Mouse (Mus musculus): ENCODE results near the gene Mst1r.
A peak's percentile ranks its signal among the peaks of the same experiment; 100 is the strongest.

Gene Mst1r

DNA sequence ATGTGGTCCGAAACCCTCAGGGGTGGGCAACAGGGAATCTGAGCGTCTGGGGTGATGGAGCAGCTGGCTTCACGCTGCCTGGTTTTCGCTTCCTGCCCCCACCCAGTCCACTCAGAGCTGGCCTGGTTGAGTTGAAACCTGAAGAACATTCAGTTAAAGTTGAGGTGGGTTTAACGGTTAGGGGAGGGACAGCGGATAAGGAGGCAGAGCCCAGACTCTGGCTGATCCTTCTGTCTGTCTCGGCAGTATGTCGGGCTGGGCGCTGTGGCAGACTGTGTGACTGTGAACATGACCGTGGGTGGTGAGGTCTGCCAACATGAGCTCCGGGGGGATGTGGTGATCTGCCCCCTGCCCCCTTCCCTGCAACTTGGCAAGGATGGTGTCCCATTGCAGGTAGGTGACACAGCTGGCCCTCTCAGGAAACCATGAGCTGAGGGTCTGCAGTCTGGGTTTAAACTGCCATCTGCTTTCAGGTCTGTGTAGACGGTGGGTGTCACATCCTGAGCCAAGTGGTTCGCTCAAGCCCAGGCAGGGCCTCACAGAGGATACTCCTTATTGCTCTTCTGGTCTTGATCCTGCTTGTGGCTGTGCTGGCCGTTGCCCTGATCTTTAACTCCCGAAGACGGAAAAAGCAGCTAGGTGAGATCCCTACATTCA lies 8.2 kb downstream of the Mst1r start:
- no peak for DNase-seq (ENCODE audit: low read depth, low spot score)

DNA sequence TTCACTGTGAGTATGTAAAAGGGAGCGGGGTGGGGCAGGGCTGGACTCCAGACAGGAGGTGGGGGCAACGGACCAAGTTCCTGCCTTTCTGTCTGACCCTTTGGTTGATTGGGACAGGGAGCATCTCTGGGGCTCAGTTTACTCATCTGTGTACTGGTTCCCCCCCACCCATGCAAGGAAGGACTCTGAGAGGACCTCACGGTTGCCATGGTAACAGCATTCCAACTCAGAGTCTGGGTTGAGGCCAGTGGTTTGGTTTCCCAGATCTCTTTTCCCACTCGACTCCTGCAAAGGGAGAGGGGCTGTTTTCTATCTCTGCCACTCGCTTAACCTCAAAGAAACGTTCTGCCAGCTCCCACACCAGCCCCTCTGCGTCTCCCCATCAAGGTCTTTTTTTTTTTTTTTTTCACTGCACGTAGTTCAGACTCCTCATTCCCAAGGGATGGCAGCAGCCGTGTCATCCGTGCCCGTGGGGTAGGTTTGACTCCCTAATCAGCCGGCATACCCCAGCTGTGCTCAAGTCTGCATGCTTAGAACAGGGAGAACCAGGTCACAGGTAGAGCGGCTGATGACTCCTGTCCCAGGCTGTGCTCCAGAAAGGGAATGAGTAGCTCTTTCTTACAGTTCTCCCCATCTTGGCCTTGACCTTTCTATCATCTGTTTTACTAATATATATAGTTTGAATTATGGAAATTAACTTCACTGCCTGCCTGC lies 11.4 kb downstream of the Mst1r start:
- DNase-seq (ENCODE audit: low read depth, low spot score): no peak

DNA sequence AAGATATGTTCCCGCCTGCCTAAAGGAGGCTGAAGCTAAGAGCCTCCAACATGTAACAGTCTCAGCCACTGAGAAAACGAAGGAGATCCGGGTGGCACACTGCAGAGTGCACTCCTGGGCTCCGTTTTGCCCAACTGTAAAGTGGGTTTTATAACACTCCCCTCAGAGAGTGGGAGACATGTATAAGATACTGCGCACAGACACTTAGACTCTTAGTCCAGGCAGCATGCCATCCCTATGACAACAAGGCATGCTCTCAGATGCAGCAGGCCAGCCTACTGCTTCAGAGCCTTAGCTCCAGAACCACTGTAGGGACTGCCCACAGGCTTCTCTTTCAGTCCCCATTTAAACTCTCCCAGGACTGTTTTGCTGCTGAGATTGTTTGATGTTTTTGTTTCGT lies 12.2 kb downstream of the Mst1r start:
- DNase-seq (ENCODE audit: low read depth, low spot score): no peak

DNA sequence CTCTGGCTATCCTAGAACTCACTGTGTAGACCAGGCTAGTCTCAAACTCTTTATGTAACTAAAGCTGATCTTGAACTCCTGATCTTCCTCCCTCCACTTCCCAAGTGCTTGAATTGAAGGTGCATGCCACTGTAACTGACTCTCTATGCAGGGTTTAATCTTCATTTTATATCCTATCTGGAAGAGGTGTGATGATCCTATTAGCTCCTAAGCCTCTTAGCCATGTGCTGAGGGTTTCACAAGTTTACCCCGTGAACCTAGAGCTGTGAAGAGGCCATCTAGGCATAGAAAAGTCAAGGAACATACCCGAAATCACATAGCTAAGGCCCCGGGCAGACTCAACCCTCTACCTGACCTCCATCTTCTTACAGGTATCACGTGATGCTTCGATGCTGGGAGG lies 12.8 kb downstream of the Mst1r start:
- DNase-seq (ENCODE audit: low read depth, low spot score): no peak

DNA sequence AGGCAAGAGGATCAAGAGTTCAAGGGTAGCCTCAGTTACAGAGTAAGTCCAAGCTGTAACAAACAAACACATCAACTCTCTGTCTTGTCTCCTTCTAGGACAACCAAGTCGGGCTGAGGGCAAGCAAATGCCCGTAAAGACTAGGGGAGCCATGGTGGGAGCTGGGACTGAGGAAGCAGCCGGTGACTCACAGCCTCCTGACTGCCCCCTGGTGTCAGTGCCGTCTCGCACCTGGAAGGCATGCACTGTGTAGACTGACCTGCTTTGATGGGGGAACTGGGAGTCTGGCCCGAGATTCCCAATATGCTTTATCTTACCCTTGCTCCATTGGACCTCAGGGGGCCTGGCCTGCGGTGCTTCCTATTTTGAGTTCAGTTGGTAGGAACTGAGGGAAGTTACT lies 16.3 kb downstream of the Mst1r start:
- DNase-seq (ENCODE audit: low read depth, low spot score): peak; percentile 58

DNA sequence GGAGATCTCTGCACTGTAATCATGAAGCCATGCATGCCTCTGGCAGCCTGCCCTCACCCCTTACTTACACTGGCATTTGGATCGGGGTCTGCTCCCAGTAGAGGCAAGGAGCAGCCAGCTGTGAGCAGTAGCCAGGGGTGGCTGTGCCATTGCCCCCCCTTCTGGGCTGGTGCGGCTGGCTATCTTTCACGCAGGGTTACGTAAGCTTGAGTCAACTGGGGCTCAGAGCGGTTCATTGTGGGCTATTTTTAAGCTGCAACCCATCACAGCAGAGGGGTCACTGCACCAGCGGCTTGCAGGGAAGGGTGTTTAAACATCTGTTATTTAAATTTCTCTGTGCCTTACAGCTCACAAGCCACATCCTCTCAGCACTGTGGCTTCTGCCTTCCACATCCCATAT lies 17.3 kb downstream of the Mst1r start:
- DNase-seq (ENCODE audit: low read depth, low spot score): no peak

DNA sequence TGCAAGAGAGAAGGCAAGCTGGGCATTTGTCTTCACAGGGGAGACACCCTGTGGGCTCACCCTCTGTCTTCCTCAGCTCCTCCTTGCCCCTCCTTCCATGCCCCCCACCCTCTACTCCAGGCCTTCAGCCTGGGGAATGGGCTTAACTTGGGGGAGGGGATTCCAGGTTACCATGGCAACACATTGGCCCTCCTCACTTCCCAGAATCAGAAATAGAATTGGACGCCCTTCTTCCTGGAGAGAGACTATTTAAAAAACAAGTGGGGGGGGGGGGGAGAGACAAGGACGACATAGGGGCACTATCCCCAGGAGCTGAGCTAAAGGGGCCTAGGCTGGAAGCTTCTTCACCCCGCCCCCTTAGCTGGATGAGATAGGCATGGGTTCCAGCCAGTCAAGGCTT lies 18.6 kb downstream of the Mst1r start:
- DNase-seq (ENCODE audit: low read depth, low spot score): no peak

DNA sequence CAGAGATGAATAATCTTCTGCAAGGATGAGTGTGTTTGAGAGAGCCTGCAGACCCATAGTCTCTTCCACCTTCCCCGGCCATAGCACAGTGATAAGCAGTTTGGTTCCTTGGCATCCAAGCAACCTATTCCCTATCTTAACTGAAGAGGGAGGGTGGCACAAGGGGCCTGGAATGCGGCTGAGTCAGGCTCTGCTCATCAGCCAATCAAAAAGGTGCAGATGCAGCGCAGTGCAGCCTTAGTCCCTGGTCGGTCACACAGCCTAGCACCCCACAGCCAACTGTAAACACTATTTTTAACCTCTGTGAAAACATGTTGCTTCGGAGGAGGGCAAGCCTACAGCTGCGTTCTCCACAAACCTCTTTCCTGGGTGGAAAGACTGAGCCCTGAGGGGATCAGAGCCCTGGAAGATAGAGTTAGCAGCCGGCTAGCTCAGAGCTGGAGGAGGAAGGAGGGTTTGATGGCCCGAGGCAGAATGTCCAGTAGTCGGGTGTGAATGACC lies 20.3 kb downstream of the Mst1r start:
- DNase-seq (ENCODE audit: low read depth, low spot score): no peak

DNA sequence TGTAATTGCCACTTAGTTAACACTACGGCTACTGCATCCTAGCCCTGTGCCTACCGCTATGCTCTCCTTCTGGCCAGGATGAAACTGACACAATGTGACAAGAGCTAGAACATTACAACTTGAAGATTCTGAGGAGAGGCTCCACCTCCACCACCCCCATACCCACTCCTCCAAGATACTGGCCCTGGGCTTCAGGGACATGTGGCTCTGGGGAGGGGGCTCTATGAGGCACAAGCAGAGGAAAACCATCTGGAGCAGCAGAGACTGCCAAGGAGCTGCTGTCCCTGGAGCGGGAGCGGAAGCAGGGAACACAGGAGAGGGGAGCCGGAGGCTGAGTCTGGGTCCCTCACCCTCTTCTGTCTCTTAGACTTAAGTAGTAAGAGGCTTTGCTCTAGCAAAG lies 21.1 kb downstream of the Mst1r start:
- DNase-seq (ENCODE audit: low read depth, low spot score): no peak

DNA sequence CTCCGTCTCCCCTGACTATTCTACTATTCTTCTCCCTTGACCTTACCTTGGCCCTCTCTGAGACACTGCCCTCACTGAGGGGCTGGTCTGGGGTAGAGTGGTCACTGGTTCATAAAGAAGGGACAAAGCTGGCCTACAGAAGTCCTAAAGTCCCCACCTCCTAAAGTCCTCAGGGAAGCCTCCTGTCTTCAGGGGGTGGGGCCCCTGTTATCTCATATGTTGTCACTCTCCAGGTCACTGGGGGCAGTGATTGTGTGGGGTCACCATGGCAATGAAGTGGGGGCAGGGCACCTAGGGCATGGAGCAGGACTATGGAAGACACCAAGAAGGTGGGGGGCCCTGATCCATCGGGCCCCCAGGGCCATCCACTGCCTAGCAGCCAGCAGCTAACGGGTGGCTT lies 21.5 kb downstream of the Mst1r start, which contains the start of gene Actl11:
Gene Actl11 (plus strand): TSS at position 301 of the 400 bp plus-strand sequence.
- DNase-seq (ENCODE audit: low read depth, low spot score): no peak

DNA sequence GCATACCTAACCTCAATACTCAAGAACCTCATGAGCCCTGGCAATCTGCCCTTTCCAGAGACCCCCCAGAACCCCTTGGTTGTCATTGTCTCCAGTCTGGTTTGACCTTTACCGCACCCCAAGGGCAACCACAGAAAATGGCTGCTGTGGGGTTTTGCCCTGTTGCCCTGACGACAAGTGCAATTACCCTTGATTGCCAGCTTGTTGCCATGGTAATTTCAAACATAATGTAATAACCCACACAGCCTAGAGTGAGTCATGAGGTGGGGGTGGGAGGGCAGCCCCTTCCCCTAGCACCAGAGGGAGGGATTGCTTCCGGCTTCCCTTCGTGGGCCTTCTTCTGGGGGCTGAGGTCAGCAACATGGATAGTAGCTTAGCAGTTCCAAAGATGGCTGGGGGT lies 25.5 kb downstream of the Mst1r start:
- DNase-seq (ENCODE audit: low read depth, low spot score): no peak

DNA sequence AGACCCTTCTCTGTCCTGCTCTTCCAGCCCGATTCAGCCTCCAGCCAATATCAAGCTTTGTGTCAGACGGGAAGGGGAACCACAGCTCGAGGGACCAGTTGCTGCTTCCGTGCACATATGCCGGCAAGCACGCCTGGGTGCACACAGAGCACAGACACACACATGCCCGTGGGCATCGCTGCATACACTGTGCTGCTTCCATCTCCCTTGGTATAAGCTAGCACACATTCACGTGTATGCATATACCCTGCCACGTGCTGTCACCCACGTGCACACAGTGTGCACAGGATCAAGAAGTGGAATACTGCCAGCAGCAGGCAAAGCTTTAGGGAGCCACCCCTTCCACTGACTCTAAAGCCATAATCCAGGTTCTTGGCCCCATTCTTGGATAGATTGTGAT lies 27.5 kb downstream of the Mst1r start:
- no peak for DNase-seq (ENCODE audit: low read depth, low spot score)

DNA sequence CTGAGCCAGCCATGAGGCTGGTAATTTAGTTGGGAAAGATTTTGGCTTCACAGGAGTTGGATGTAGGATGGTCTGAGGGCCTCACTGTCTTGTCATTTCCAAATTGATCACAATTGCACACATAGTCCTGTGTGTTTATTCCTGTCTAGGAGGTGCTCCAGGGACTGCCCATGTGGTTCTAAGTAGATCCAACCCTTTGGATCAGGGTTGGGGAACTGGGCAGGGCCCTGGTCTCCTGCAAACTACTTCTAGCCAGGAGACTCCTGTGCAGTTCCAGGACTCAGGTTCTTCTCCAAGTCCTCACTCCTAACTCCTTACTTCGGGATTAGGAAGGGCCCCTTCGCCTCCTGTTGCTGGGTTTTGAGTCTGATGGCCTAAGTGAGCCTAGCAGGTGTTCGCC lies 28.7 kb downstream of the Mst1r start, which contains the start of gene Camkv:
Gene Camkv (plus strand): TSS at position 301 of the 400 bp plus-strand sequence.
- no peak for DNase-seq (ENCODE audit: low read depth, low spot score)

DNA sequence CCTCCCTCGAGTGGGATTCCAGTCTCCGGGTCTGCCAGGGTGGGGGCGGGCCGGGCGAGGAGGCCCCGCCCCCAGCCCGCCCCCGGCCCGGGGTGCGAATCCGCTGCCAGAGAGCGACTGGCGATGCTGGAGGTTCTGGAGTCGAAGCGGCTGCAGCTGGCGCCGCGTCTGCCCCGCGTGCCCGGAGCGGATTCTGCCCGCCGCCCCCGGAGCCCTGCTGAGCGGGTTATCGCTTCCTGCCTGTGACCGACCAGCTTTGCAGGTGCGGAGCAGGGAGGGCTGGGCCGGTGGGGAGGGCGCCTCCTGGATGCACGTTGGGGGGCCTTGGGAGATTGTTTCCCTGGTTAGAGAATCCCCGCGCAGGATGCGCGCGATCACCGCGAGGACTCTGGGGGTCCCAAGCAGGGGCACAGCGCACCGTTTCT lies 29.1 kb downstream of the Mst1r start:
- DNase-seq (ENCODE audit: low read depth, low spot score): peak; percentile 55

DNA sequence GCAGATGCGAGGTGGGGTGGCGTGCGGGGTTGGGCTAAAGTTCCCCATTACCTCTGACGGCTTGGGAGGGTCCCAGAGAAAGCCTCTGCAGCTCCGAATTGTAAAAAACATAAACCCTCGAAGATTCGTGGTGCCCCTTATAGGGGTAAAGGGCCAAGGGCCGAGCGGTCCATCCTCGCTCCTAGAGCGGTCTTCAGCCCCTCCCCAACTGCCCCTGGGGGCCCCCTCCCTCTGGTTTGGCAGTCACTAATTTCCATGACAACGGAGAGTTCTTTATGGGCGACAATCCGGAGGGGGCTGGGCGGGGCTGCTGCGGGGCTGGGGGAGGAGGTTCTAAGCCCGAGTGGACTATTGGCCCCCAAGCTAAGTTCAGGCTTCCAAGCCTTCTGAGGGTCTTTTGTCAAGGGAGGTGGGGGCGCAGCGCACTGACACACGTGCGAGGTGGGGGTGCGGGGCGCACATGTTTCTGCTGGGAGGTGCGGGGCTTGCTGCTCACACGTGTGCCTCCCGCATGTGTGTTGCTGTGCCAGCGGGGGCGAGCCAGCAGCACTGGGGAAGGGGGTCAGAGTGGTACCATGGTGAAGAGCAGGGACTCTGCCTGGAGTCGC lies 29.6 kb downstream of the Mst1r start:
- DNase-seq (ENCODE audit: low read depth, low spot score): peak; percentile 9

DNA sequence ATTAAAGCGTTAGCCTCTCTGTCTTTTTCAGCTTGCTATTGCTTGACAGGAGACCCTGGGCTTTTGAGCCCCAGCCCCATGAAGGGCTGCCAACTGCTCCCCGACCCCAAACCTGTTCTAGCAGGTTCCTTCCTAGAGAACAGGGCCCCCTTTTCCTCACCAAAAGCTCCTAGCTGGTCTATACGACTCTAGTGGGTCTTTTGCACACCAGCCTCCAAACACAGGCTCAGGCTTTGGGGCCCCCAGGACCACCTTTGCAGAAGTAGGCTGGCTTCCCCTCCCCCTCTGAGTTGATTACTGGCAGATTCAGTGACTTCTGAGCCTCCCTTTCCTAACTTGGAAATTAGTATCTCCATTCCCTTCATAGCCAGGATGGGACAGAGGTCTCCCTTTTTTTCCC lies 30.2 kb downstream of the Mst1r start:
- no peak for DNase-seq (ENCODE audit: low read depth, low spot score)

DNA sequence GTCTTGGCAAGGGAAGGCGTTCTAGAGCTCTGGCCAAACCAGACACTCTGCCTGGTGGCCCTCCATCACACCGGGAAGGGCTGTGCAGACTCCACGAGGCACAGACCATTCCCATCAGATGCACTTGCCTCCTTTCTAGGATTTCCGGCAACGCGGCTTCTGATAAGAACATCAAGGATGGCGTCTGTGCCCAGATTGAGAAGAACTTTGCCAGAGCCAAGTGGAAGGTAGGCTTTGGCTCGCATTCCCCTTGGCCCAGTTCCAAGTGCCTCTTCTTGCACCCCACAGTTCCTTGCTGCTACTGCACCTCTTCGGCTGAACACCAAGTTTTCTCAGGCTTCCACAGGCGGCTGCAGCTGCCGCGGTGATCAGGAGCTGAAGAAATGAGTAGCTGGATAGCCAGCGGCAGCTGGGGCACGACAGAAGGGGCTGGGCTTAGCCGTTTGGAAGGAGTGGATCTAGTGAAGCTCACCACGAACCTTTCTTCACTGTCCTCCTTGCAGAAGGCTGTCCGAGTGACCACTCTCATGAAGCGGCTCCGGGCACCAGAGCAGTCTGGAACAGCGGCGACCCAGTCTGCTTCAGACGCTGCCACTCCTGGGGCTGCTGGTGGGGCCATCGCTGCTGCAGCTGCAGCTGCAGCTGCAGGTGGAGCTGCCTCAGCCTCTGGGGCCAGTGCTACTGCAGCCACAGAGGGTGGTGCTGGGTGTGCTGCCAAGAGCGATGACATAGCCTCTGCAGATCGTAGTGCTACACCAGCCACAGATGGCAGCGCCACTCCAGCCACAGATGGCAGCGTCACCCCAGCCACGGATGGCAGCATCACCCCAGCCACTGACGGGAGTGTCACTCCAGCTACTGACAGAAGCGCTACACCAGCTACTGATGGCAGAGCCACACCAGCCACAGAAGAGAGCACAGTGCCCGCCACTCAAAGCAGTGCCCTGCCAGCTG lies 40.8 kb downstream of the Mst1r start:
- DNase-seq (ENCODE audit: low read depth, low spot score): no peak

DNA sequence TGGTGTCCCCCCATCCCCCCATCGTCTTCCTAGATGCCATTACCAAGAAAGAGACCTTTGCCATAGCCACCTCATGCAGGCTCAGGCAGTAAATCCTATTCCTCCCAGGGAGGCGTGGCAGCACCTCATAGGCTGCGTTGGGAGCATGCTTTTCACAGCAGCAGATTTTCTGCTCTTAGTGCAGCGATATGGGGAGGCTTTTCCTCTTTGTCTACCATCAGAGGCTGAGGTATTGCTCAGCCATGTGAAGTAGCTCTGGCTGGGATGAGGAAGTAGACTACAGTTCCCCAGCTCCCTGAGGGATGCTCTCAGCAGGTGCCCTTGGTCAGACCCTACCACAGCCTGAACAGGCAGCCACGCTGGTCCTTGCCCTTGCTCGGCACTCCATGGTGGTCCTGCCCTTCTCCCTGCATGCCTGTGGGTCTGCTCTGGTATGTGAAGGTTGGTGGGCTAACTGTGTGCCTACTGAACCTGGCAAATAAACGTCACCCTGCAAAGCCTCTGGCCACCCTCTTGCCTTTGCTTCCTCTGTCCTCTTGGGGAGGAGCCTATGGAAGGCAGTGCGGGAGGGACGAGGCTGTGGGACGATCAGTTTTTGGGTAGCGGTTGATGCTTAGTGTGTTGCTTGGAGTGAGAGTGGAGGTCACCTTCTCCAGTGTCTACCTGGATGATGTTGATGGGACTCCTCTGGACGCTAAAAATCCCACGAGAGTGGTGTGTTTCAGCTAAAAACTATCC lies 42.7 kb downstream of the Mst1r start:
- DNase-seq (ENCODE audit: low read depth, low spot score): no peak

DNA sequence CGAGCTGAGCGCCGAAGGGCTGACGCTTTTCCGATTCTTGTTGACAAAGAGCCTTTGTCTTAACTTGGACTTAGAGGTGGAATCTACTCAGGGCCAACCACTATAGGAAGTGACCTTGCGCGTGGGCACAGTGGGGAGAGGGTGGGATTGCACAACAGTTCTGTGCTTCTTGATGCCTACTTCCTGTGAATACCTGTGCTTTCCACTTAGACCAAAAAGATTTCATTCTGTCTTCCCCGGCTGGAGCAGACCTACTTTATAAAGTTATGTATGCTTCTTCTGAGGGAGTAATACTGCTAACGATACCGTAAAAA lies 43.2 kb downstream of the Mst1r start, which contains the start of gene Traip:
Gene Traip (plus strand): TSS at position 215 of the 314 bp plus-strand sequence.
- DNase-seq (ENCODE audit: low read depth, low spot score): no peak

DNA sequence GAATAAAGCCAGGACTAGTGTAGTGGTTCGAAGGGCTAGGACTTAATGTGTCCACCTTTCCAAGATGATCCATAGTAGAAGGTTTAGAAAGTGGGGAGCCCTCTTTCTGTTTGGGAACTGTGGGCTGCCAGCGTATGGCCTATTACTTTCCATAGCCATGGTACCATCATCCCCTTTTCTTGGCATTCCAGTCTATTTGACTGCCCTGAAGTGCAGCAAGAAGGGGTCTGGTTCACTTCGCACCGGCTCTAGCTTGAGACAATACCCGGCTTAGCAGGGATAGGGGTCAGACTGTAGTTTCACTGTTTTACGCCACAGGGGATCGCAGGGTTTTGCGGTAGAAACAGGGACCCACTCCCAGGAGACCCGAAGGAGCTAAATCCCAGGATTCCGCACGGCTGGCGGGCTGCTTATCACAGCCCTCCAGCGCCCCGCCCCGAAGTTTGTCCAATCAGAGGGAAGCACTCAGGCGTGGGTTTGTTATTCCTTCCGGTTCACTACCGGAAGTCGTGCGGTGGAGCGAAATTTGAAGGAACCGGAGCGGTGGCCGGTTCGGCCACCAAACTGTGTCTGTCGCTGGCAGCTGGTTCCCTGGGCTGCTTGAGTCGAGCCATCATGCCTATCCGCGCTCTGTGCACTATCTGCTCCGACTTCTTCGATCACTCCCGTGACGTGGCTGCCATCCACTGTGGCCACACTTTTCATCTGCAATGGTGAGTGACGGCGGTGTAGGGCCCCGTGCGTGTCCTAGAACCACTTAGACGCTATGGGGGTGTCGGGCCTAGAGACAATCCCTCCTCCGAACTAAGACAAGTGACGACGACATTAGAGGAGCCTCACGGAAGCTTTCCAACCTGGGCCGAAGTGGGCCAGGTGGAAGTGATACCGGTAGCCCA lies 44.0 kb downstream of the Mst1r start:
- DNase-seq (ENCODE audit: low read depth, low spot score): peak; percentile 90
